Mouse (Mus musculus) embryonic fibroblast, embryonic 13.5 days (primary cell): ENCODE results near the gene Sdhaf1.
A peak's percentile ranks its signal among the peaks of the same experiment; 100 is the strongest.

Experiments
- CTCF ChIP-seq: IDR thresholded peaks from 2 replicates; pipeline ENCODE4 v1.5.1; 2011; ENCODE audit warnings: mild to moderate bottlenecking, control low read depth, low read length, moderate library complexity, borderline replicate concordance; ENCODE audit not compliant: insufficient read depth
- POLR2A ChIP-seq: IDR thresholded peaks from 2 replicates; pipeline ENCODE4 v1.6.1; 2011; ENCODE audit warnings: low read depth, mild to moderate bottlenecking, control low read depth, low read length, moderate library complexity

- TF ChIP-seq CTCF (no peak), POLR2A (peak; percentile 69)
Measured at GRCm38 (mm10) chr7:30280670-30281138, 43.0 kb downstream of the Sdhaf1 start.
